Mouse (Mus musculus): ENCODE measurements around the gene Arhgap1. TPM values are rescaled to one million over a fixed set of nuclear protein-coding genes. Genes with fewer than 3 reads are reported as not detected.

Gene Arhgap1
- polyA plus RNA-seq, 1 experiment: 52.7 TPM

DNA sequence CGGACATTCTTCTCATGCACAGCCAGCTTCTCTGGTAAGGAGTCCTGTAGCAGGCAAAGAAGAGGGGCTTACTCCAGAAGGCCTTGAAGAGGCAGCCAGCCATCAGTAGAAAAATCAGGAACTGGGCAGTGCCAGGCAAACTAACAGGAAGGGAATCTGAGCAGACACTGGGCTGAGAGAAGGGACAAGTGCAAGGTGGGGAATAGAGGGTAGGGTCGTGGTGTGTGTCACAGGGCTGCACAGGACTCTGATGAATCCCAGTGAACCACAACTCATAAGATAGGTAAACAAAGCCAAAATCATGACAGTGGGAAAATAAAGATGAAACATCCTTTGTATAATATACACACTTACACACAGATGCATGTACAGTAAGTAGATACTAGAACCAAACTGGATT lies 26.8 kb downstream of the Arhgap1 start:
- peaks cover 28% of the 10 kb centered on the region for H3K36me3 ChIP-seq (ENCODE audit: control insufficient read depth, insufficient read depth)
- TF ChIP-seq REST (IDR thresholded peaks at IDR 0.05; ENCODE audit: insufficient read depth, insufficient read length) (no peak), TCF12 (IDR thresholded peaks at IDR 0.05; ENCODE audit: insufficient read depth, poor library complexity, severe bottlenecking) (no peak), POLR2AphosphoS2 (IDR thresholded peaks at IDR 0.05; ENCODE audit: insufficient read length, low read depth) (no peak), SRF (IDR thresholded peaks at IDR 0.05; ENCODE audit: control insufficient read depth, insufficient read length, low read depth) (no peak), CEBPB (IDR thresholded peaks at IDR 0.05; ENCODE audit: insufficient read depth, poor library complexity, severe bottlenecking) (no peak), MYOD1 (IDR thresholded peaks at IDR 0.05; ENCODE audit: control insufficient read depth in 1 of 3, insufficient read length in 2 of 3, low read depth in 2 of 3) (no peak), MYOG (IDR thresholded peaks at IDR 0.05; ENCODE audit: control insufficient read depth in 1 of 3, insufficient read depth in 1 of 3, insufficient read length in 2 of 3, low read depth in 2 of 3) (no peak), MAX (IDR thresholded peaks at IDR 0.05; ENCODE audit: low read depth) (no peak), USF1 (IDR thresholded peaks at IDR 0.05; ENCODE audit: low read depth) (no peak), TCF3 (IDR thresholded peaks at IDR 0.05; ENCODE audit: insufficient read length, low read depth) (no peak), E2F4 (IDR thresholded peaks at IDR 0.05; ENCODE audit: insufficient read depth) (no peak), POLR2A (IDR thresholded peaks at IDR 0.05; ENCODE audit: insufficient read length, low read depth) (no peak)
- no peak overlapping the region for H3K4me3 ChIP-seq
- no peak overlapping the region for H3K4me2 ChIP-seq (ENCODE audit: low read depth)
- H3K79me2 ChIP-seq (ENCODE audit: control insufficient read depth, insufficient read depth): no peaks in the 10 kb centered on the region
- no peak overlapping the region for H3ac ChIP-seq (ENCODE audit: control insufficient read depth, insufficient read length)
- H3K27me3 ChIP-seq (ENCODE audit: control insufficient read depth, insufficient read depth, insufficient read length): no peaks in the 10 kb centered on the region

DNA sequence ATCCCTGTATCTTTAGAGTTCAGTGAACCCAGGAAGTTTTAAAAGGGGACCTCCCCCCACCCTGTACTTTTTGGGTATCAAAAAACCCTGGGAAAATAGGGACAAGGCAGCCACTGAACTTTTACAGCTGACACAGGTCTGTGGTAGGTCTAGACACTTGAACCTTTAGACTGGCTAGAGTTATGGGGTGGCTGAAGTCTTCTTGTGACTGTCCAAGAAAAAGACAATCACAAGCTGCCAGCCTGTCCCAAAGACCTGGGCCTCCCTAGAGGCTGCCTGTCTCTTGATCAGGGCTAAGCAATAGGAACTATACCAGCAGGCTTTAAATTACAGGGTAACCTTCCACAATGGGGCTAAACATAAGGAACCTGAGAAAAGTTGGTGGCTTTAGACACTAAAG lies 27.3 kb downstream of the Arhgap1 start:
- H3K4me3 ChIP-seq: no peak overlapping the region
- no peak overlapping the region for H3K4me2 ChIP-seq (ENCODE audit: low read depth)
- no peak overlapping the region for H3ac ChIP-seq (ENCODE audit: control insufficient read depth, insufficient read length)
- TF ChIP-seq MAX (IDR thresholded peaks at IDR 0.05; ENCODE audit: low read depth) (no peak), TCF12 (IDR thresholded peaks at IDR 0.05; ENCODE audit: insufficient read depth, poor library complexity, severe bottlenecking) (no peak), E2F4 (IDR thresholded peaks at IDR 0.05; ENCODE audit: insufficient read depth) (no peak), POLR2A (IDR thresholded peaks at IDR 0.05; ENCODE audit: insufficient read length, low read depth) (no peak), POLR2AphosphoS2 (IDR thresholded peaks at IDR 0.05; ENCODE audit: insufficient read length, low read depth) (no peak), USF1 (IDR thresholded peaks at IDR 0.05; ENCODE audit: low read depth) (no peak), SRF (IDR thresholded peaks at IDR 0.05; ENCODE audit: control insufficient read depth, insufficient read length, low read depth) (no peak), CEBPB (IDR thresholded peaks at IDR 0.05; ENCODE audit: insufficient read depth, poor library complexity, severe bottlenecking) (no peak), REST (IDR thresholded peaks at IDR 0.05; ENCODE audit: insufficient read depth, insufficient read length) (no peak), MYOD1 (IDR thresholded peaks at IDR 0.05; ENCODE audit: control insufficient read depth in 1 of 3, insufficient read length in 2 of 3, low read depth in 2 of 3) (no peak), MYOG (IDR thresholded peaks at IDR 0.05; ENCODE audit: control insufficient read depth in 1 of 3, insufficient read depth in 1 of 3, insufficient read length in 2 of 3, low read depth in 2 of 3) (no peak), TCF3 (IDR thresholded peaks at IDR 0.05; ENCODE audit: insufficient read length, low read depth) (no peak)
- H3K79me2 ChIP-seq (ENCODE audit: control insufficient read depth, insufficient read depth): no peaks in the 10 kb centered on the region
- H3K27me3 ChIP-seq (ENCODE audit: control insufficient read depth, insufficient read depth, insufficient read length): no peaks in the 10 kb centered on the region
- peaks cover 32% of the 10 kb centered on the region for H3K36me3 ChIP-seq (ENCODE audit: control insufficient read depth, insufficient read depth)

DNA sequence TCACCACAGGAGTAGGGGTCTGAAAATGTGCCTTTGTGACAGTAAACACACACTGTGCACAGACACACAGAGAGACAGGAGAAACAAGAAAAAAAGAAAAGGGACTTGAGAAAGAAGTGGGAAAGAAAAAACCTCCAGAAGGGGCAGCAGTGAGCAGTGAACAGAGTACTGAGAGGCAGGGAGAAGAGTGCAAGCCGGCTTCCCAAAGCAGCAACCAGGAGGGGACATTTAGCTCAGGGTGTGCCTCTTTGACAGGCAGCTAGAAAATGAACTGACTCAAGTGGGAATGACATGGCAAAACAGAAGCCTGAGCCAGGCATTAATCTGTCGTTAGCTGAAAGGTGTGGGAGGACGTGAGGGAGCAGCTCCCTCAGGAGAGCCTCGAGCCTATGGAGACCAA lies 33.2 kb downstream of the Arhgap1 start:
- H3K4me2 ChIP-seq (ENCODE audit: low read depth): no peak overlapping the region
- H3ac ChIP-seq (ENCODE audit: control insufficient read depth, insufficient read length): no peak overlapping the region
- H3K27me3 ChIP-seq (ENCODE audit: control insufficient read depth, insufficient read depth, insufficient read length): no peaks in the 10 kb centered on the region
- no peak for TF ChIP-seq POLR2A (IDR thresholded peaks at IDR 0.05; ENCODE audit: insufficient read length, low read depth)
- TF ChIP-seq CEBPB (IDR thresholded peaks at IDR 0.05; ENCODE audit: insufficient read depth, poor library complexity, severe bottlenecking): no peak
- no peak for TF ChIP-seq MYOG (IDR thresholded peaks at IDR 0.05; ENCODE audit: control insufficient read depth in 1 of 3, insufficient read depth in 1 of 3, insufficient read length in 2 of 3, low read depth in 2 of 3)
- no peak for TF ChIP-seq MYOD1 (IDR thresholded peaks at IDR 0.05; ENCODE audit: control insufficient read depth in 1 of 3, insufficient read length in 2 of 3, low read depth in 2 of 3)
- TF ChIP-seq REST (IDR thresholded peaks at IDR 0.05; ENCODE audit: insufficient read depth, insufficient read length): no peak
- no peak for TF ChIP-seq POLR2AphosphoS2 (IDR thresholded peaks at IDR 0.05; ENCODE audit: insufficient read length, low read depth)
- no peak for TF ChIP-seq USF1 (IDR thresholded peaks at IDR 0.05; ENCODE audit: low read depth)
- TF ChIP-seq SRF (IDR thresholded peaks at IDR 0.05; ENCODE audit: control insufficient read depth, insufficient read length, low read depth): no peak
- no peak for TF ChIP-seq TCF12 (IDR thresholded peaks at IDR 0.05; ENCODE audit: insufficient read depth, poor library complexity, severe bottlenecking)
- TF ChIP-seq E2F4 (IDR thresholded peaks at IDR 0.05; ENCODE audit: insufficient read depth): no peak
- TF ChIP-seq MAX (IDR thresholded peaks at IDR 0.05; ENCODE audit: low read depth): no peak
- TF ChIP-seq TCF3 (IDR thresholded peaks at IDR 0.05; ENCODE audit: insufficient read length, low read depth): no peak
- no peak overlapping the region for H3K4me3 ChIP-seq
- no peaks in the 10 kb centered on the region for H3K79me2 ChIP-seq (ENCODE audit: control insufficient read depth, insufficient read depth)
- peaks cover 22% of the 10 kb centered on the region for H3K36me3 ChIP-seq (ENCODE audit: control insufficient read depth, insufficient read depth)

DNA sequence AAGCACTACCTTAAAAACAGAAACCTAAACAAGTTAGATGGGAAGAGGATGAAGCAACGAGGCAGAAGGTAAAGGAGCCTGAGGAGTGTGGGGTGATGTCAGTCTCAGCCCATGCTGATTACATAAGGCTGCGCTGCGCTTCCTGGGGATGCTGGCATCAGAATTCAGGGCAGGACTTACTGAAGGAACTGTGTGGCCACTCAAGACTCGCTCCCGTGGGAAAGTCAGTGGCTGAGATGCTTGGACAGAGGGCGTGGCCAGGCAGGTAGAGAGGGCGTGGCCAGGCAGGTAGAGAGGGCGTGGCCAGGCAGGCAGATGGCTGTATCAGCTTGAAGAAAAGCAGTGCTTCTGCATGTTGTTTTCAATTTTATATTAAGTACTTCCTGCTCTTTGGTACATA lies 34.3 kb downstream of the Arhgap1 start:
- Histone ChIP-seq H3ac (ENCODE audit: control insufficient read depth, insufficient read length) (no peak overlapping the region), H3K36me3 (ENCODE audit: control insufficient read depth, insufficient read depth) (peaks cover 22% of the 10 kb centered on the region), H3K4me3 (no peak overlapping the region), H3K4me2 (ENCODE audit: low read depth) (no peak overlapping the region), H3K27me3 (ENCODE audit: control insufficient read depth, insufficient read depth, insufficient read length) (no peaks in the 10 kb centered on the region), H3K79me2 (ENCODE audit: control insufficient read depth, insufficient read depth) (no peaks in the 10 kb centered on the region)
- TF ChIP-seq E2F4 (IDR thresholded peaks at IDR 0.05; ENCODE audit: insufficient read depth) (no peak), TCF3 (IDR thresholded peaks at IDR 0.05; ENCODE audit: insufficient read length, low read depth) (no peak), TCF12 (IDR thresholded peaks at IDR 0.05; ENCODE audit: insufficient read depth, poor library complexity, severe bottlenecking) (no peak), USF1 (IDR thresholded peaks at IDR 0.05; ENCODE audit: low read depth) (no peak), MYOG (IDR thresholded peaks at IDR 0.05; ENCODE audit: control insufficient read depth in 1 of 3, insufficient read depth in 1 of 3, insufficient read length in 2 of 3, low read depth in 2 of 3) (no peak), REST (IDR thresholded peaks at IDR 0.05; ENCODE audit: insufficient read depth, insufficient read length) (no peak), SRF (IDR thresholded peaks at IDR 0.05; ENCODE audit: control insufficient read depth, insufficient read length, low read depth) (no peak)
